Mouse (Mus musculus) kidney, embryonic 14.5 days (tissue): Measurements from ENCODE around the gene Gm49394. TPM values are rescaled to one million over a fixed set of nuclear protein-coding genes. Genes with fewer than 3 reads are reported as not detected.

ENCODE experiments used
- ATAC-seq: fragments of 200-750 bp; cut with Nextera tagmentation; 2 replicates; pipeline ENCODE4 v1.8.0; 2017; ENCODE audit warnings: moderate number of reproducible peaks, mild to moderate bottlenecking, moderate TSS enrichment, moderate library complexity; ENCODE audit not compliant: low FRiP score, low TSS enrichment
- H3K27ac ChIP-seq: fragments of 300-500 bp; sonication (generic); 2 replicates; pipeline ENCODE4 v1.5.1; 2014; ENCODE audit warnings: low read depth, mild to moderate bottlenecking, low read length, moderate library complexity, mixed read lengths
- H3K27me3 ChIP-seq: fragments of 300-500 bp; sonication (generic); 2 replicates; pipeline ENCODE4 v1.6.1; 2014; ENCODE audit warnings: mild to moderate bottlenecking, low read length; ENCODE audit not compliant: control insufficient read depth, insufficient read depth
- H3K36me3 ChIP-seq: fragments of 300-500 bp; sonication (generic); 2 replicates; pipeline ENCODE4 v1.6.1; 2014; ENCODE audit warnings: low read length, mixed read lengths; ENCODE audit not compliant: control insufficient read depth, insufficient read depth
- H3K4me1 ChIP-seq: fragments of 300-500 bp; sonication (generic); 2 replicates; pipeline ENCODE4 v1.6.1; 2014; ENCODE audit warnings: low read length, mixed read lengths; ENCODE audit not compliant: control insufficient read depth, insufficient read depth
- H3K4me2 ChIP-seq: fragments of 300-500 bp; sonication (generic); replicated peaks from 2 replicates; pipeline ENCODE4 v1.6.1; 2014; ENCODE audit warnings: low read depth, mild to moderate bottlenecking, low read length
- H3K4me3 ChIP-seq: fragments of 300-500 bp; sonication (generic); 2 replicates; pipeline ENCODE4 v1.5.1; 2014; ENCODE audit warnings: mild to moderate bottlenecking, low read length
- H3K9ac ChIP-seq: fragments of 300-500 bp; sonication (generic); 2 replicates; pipeline ENCODE4 v1.6.1; 2014; ENCODE audit warnings: low read depth, mild to moderate bottlenecking, low read length, moderate library complexity
- H3K9me3 ChIP-seq: fragments of 300-500 bp; sonication (generic); 2 replicates; pipeline ENCODE4 v1.6.1; 2016; ENCODE audit warnings: low read length; ENCODE audit not compliant: control insufficient read depth
- WGBS: fragments of 180-500 bp; shearing (Covaris S2); extraction: QIAGEN DNeasy Blood & Tissue Kit; methylation state at CpG from one replicate; pipeline ENCODE4 v1.1.7; 2014; 5-methylcytosine and 5-hydroxymethylcytosine counted together
- polyA plus RNA-seq: library from polyadenylated mRNA; unstranded; fragments of >200 nt; fragmentation: Nextera tagmentation; extraction: Ambion mirVana; gene quantifications from 2 replicates; pipeline ENCODE4 v1.2.1, GENCODE M21; 2014

The Gm49394 gene
- polyA plus RNA-seq, 1 experiment from 2014 or later: not detected

DNA sequence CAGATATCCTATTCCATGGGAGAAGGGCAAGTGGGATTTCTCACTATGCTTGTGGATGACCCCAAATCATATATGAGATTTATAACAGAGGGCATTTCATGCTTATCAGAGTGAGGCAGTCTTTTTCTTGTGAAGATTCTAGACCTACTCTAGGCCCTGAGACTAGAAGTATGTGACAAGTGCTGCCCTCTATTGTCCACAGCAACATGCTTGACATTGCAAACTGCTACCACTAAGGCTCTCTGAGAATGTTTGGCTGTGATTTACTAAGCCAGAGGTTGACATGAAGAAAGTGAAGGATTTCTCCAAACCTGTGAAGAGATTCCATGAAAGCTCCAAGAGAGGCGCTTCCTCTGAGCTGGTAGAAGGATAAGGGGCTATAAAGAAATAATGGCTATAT lies 1.3 kb upstream of the Gm49394 start:
- Histone ChIP-seq H3K4me1 (0 out of 2 replicates have a peak, but pooled peaks cover 4% of the 10 kb centered on the region), H3K36me3 (no peaks in the 10 kb centered on the region; the same call in 1 of the 2 replicates), H3K4me2 (no peak overlapping the region), H3K27me3 (peaks cover 2% of the 10 kb centered on the region; the same call in 1 of the 2 replicates), H3K4me3 (no peak overlapping the region), H3K9ac (no peak overlapping the region), H3K27ac (no peak overlapping the region), H3K9me3 (peaks cover 32% of the 10 kb centered on the region)
- no peak for ATAC-seq
- WGBS: 89% methylated on average over 1 of the region's 1 CpGs

DNA sequence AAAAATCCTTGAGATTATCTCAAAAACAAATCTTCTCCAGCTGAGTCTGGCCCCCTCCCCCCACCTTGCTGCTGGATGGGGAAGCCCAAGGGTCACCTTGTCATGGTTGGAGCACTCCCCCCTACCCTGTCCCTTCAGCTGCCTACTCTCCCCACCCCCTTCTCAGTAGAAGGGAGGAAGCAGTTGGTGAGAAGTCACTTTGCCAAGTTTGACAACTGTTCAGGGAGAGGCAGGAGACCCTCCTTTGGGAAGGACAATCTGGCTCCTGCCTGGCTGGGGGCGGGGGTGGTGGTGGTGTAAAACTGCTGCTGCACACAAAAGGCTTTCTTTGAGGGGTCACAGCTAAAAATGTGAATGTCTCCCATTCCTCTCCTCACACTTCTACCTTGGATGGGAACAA lies 1.4 kb downstream of the Gm49394 start:
- H3K4me1 ChIP-seq: peaks cover 6% of the 10 kb centered on the region; the same call in 1 of the 2 replicates
- WGBS: 75% methylated on average over 1 of the region's 1 CpGs
- ATAC-seq: no peak
- peaks cover 32% of the 10 kb centered on the region for H3K9me3 ChIP-seq
- no peak overlapping the region for H3K4me2 ChIP-seq
- H3K27me3 ChIP-seq: peaks cover 26% of the 10 kb centered on the region
- H3K36me3 ChIP-seq: peaks cover 3% of the 10 kb centered on the region; the same call in 1 of the 2 replicates
- H3K9ac ChIP-seq: no peak overlapping the region
- no peak overlapping the region for H3K4me3 ChIP-seq
- no peak overlapping the region for H3K27ac ChIP-seq

DNA sequence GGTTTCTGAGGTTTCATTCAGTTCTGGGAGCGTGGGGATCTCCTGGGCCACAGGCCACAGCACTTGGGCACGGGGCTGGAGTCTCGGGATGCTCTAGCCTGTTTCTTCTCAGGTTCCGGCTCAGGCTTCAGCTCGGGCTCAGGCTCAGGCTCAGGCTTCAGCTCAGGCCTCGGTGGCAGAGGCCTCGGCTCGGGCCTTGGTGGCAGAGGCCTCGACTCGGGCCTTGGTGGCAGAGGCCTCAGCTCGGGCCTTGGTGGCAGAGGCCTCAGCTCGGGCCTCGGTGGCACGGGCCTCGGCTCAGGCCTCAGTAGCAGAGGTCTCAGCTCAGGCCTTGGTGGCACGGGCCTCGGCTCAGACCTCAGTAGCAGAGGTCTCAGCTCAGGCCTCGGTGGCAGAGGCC lies 2.2 kb downstream of the Gm49394 start:
- H3K4me1 ChIP-seq: peaks cover 6% of the 10 kb centered on the region; the same call in 1 of the 2 replicates
- peaks cover 32% of the 10 kb centered on the region for H3K9me3 ChIP-seq
- WGBS: 94% methylated on average over 18 of the region's 18 CpGs
- H3K27ac ChIP-seq: peak overlapping the region; percentile 24; the same call in 1 of the 2 replicates
- no peak overlapping the region for H3K9ac ChIP-seq
- peaks cover 3% of the 10 kb centered on the region; the same call in 1 of the 2 replicates for H3K36me3 ChIP-seq
- ATAC-seq: no peak
- H3K27me3 ChIP-seq: peaks cover 34% of the 10 kb centered on the region
- H3K4me3 ChIP-seq: no peak overlapping the region
- H3K4me2 ChIP-seq: no peak overlapping the region

DNA sequence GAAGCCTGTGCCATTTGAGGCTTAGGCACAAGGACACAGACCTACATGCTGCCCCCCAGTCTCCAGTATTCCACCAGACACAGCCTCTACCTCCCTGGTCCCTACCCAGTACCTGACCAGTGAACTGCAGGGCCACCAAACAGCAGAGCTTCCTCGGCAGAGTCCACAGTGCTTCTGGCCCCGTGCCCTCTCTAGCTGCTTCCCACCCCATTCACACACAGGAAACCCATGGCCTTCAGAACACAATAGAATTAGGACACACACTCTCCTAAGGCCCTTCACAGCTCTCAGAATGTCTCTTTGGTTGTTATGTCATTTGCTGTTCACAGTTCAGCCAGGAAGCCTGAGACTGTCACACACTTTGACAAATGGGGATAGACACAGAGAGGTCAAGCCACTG lies 3.1 kb downstream of the Gm49394 start, which contains the start of gene Igf2:
Igf2 (minus strand) TSS at position 158 of the 400 bp plus-strand sequence.
- Histone ChIP-seq H3K27ac (peak within 1 kb of the TSS; percentile 47; the same call in 1 of the 2 replicates), H3K36me3 (peaks cover 3% of the 10 kb centered on the region; the same call in 1 of the 2 replicates), H3K4me2 (no peak within 1 kb of the TSS), H3K27me3 (peaks cover 39% of the 10 kb centered on the region), H3K9me3 (peaks cover 29% of the 10 kb centered on the region), H3K9ac (no peak within 1 kb of the TSS; the same call in 1 of the 2 replicates), H3K4me1 (peaks cover 6% of the 10 kb centered on the region; the same call in 1 of the 2 replicates), H3K4me3 (no peak within 1 kb of the TSS)
- WGBS: 82% methylated on average over 2 of the region's 2 CpGs
- ATAC-seq: no peak

DNA sequence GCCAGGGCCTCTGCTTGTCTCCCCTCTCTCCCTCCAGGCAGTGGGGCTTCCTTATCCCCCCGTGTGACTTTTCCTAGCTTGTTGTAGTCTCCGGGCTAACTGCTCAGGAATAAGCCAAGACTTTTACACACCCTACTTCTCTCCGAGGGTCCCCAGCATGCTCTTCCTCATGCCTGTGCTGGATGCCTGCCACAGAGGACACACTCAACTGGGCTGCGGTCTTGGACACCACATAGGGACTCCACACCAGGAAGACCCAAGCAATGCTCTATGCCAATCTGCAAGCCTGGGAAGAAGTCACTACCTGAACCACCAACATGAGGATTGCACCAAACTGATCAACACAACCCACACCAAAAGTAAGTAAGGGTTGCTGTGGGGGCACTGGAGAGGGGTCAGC lies 3.6 kb downstream of the Gm49394 start:
- WGBS: 82% methylated on average over 4 of the region's 4 CpGs
- Histone ChIP-seq H3K4me1 (peaks cover 7% of the 10 kb centered on the region; the same call in 1 of the 2 replicates), H3K36me3 (peaks cover 3% of the 10 kb centered on the region; the same call in 1 of the 2 replicates), H3K4me3 (no peak overlapping the region), H3K4me2 (no peak overlapping the region), H3K9ac (no peak overlapping the region; the same call in 1 of the 2 replicates), H3K27me3 (peaks cover 45% of the 10 kb centered on the region), H3K27ac (0 out of 2 replicates have a peak overlapping the region, but pooled peaks have one; percentile 47), H3K9me3 (peaks cover 23% of the 10 kb centered on the region)
- ATAC-seq: no peak

DNA sequence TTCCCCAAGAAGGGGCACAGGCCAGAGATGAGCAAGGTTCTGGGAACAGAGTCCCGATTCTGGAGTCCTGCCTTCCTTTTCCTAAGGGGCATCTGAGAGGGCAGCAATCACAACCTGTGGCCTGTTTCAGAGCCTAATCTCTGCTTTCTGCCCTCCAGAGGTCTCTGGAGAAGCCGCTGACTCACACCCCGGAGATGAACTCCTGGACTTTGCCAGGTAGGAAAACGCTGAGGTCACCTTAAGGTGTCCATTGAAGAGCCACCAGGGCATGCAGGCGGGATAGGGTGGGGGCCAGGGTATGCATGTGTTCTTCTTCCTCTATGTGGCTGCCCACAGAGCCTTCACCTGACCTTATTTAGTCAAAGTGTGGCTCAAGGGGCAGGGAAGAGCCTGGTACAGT lies 4.4 kb downstream of the Gm49394 start:
- no peak overlapping the region for H3K4me3 ChIP-seq
- H3K27me3 ChIP-seq: peaks cover 50% of the 10 kb centered on the region
- no peak for ATAC-seq
- H3K9me3 ChIP-seq: peaks cover 18% of the 10 kb centered on the region
- 55% methylated on average over 5 of the region's 5 CpGs for WGBS
- peaks cover 9% of the 10 kb centered on the region; the same call in 1 of the 2 replicates for H3K4me1 ChIP-seq
- no peak overlapping the region for H3K4me2 ChIP-seq
- H3K27ac ChIP-seq: no peak overlapping the region
- no peak overlapping the region for H3K9ac ChIP-seq
- H3K36me3 ChIP-seq: peaks cover 3% of the 10 kb centered on the region; the same call in 1 of the 2 replicates

DNA sequence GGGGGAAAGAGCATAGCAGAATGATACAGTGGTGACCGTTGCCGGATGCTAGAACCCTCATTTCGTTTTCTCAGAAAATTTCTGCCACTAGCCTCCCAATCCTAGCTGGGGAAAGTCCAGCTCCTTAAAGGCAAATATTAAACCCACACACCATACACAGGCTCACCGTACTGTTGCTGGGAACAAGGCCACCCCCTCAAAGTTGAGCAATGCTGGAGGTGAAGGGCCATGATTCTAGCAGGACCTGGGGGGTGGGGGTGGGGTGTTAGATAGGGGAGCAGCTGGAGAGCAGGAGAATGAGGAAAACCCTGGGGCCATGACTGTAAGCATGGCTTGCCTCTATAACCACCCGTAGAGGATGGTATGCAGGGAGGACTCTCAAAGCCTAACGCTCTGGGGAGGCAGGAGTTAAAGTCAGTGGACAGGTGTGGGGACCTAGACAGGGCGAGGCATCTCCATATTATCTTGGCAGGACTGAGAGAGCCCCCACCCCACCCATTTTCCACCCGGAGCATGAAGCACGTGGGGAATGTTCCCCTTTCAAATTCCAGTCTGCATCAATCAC lies 5.2 kb downstream of the Gm49394 start:
- Histone ChIP-seq H3K27ac (no peak overlapping the region), H3K4me1 (peaks cover 15% of the 10 kb centered on the region), H3K9me3 (peaks cover 9% of the 10 kb centered on the region), H3K4me2 (peak overlapping the region; percentile 67), H3K4me3 (peak overlapping the region; percentile 35), H3K9ac (peak overlapping the region; percentile 61), H3K27me3 (peaks cover 58% of the 10 kb centered on the region), H3K36me3 (peaks cover 3% of the 10 kb centered on the region; the same call in 1 of the 2 replicates)
- 0 out of 2 replicates have a peak, but pooled peaks have one; percentile 18 for ATAC-seq
- 10% methylated on average over 9 of the region's 9 CpGs for WGBS

DNA sequence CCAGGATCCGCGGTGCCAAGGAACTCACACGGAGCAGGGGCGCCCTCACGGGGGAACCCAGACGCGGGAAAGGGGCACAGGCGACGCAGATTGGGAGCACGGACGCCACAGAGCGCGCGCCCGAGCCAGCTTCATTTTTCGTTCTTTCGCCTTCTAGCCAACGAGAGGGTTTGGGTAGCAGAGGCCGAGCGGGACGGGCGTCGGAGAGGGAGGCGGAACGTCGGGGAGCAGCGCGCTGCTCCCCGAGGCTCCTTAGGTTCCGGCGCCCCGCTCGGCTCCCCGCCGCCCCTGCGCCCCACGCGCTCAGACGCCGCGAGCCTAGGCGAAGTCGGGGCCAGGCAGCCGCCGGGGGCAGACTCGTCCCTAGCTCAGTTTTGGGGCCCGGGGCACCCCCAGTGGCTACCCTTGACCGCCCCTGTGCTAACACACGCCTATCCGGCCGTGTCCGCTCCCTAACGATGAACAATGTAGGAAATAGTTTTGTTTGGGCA lies 5.8 kb downstream of the Gm49394 start:
- under 1% methylated on average over 53 of the region's 53 CpGs for whole genome bisulfite sequencing
- peaks cover 3% of the 10 kb centered on the region; the same call in 1 of the 2 replicates for H3K36me3 ChIP-seq
- H3K9me3 ChIP-seq: peaks cover 4% of the 10 kb centered on the region; the same call in 1 of the 2 replicates
- H3K4me3 ChIP-seq: peak overlapping the region; percentile 35
- no peak for ATAC-seq
- no peak overlapping the region; the same call in 1 of the 2 replicates for H3K27ac ChIP-seq
- peaks cover 16% of the 10 kb centered on the region for H3K4me1 ChIP-seq
- peak overlapping the region; percentile 61 for H3K9ac ChIP-seq
- H3K4me2 ChIP-seq: peak overlapping the region; percentile 67
- H3K27me3 ChIP-seq: peaks cover 64% of the 10 kb centered on the region

DNA sequence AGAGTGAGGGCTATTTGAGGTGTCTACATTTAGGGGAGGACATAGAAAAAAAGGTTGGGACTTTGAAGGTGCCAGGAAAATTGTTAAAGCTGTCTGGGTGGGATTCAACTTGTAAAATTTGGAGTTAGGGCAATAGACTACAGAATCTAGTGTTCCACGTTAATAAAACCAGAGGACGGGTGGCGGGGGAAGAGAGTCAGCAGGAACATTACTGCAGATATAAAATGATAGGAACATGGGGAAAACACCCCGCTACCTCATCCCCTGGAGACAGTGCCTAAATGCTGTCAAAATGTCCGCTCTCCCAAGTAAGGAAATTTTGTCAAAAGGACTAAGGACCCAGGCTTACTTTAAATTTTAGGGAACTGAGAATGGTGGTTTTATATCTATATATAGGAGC lies 6.6 kb downstream of the Gm49394 start:
- Histone ChIP-seq H3K4me2 (peak overlapping the region; percentile 67), H3K27me3 (peaks cover 72% of the 10 kb centered on the region), H3K27ac (no peak overlapping the region; the same call in 1 of the 2 replicates), H3K4me3 (peak overlapping the region; percentile 35), H3K4me1 (peaks cover 16% of the 10 kb centered on the region), H3K36me3 (peaks cover 3% of the 10 kb centered on the region; the same call in 1 of the 2 replicates), H3K9ac (peak overlapping the region; percentile 61; the same call in 1 of the 2 replicates), H3K9me3 (no peaks in the 10 kb centered on the region; the same call in 1 of the 2 replicates)
- 28% methylated on average over 5 of the region's 5 CpGs for WGBS
- ATAC-seq: no peak
